In genomic region chr17:80765204-80765603, GRCm38 (mm10) we compare ENCODE assay signal across 18 mouse cellular contexts. TPM values are rescaled to one million over a fixed set of nuclear protein-coding genes. Genes with fewer than 3 reads are reported as not detected.
A peak's percentile ranks its signal among the peaks of the same experiment; 100 is the strongest.
DNase-seq lines count a peak whose midpoint lies in the region; ATAC-seq and TF ChIP-seq lines count a peak whose summit lies in the region.
"Had no signal": no experiment of that assay in that cellular context is flagged by ENCODE, and none has a peak within 500 bp of the region (broad histone marks: within the 10 kb centered on the region; RNA-seq: fewer than 3 reads in every experiment).

No protein-coding gene starts in this region.

- H3K4me3 ChIP-seq in intestine, postnatal 0 days (ENCODE audit: low read depth, low read length), result no peak overlapping the region
- no peak overlapping the region for H3K4me3 ChIP-seq in gastrocnemius, adult 2 months
- H3K4me3 ChIP-seq: erythroblast, embryonic 14.5 days; forebrain, embryonic 15.5 days; hindbrain, embryonic 10.5 days; liver, embryonic 13.5 days; midbrain, embryonic 13.5 days had no signal

- H3K27me3 ChIP-seq in intestine, postnatal 0 days (replicated peaks; ENCODE audit: control insufficient read depth, insufficient read depth, low read length), result no peaks in the 10 kb centered on the region
- H3K27me3 ChIP-seq: forebrain, embryonic 15.5 days; liver, embryonic 13.5 days; midbrain, embryonic 13.5 days had no signal

- intact Hi-C loops in gastrocnemius, adult 2 months (cut with DNase I), result no loop called here

- H3K27ac ChIP-seq in intestine, postnatal 0 days (ENCODE audit: low read depth, low read length), result no peak overlapping the region
- H3K27ac ChIP-seq in gastrocnemius, adult 2 months, result no peak overlapping the region
- H3K27ac ChIP-seq: forebrain, embryonic 15.5 days; hindbrain, embryonic 10.5 days; liver, embryonic 13.5 days; macrophage; midbrain, embryonic 13.5 days had no signal

- no peak for TF ChIP-seq CTCF in intestine, postnatal 0 days (IDR thresholded peaks at IDR 0.05; ENCODE audit: low read depth)
- no peak for TF ChIP-seq CTCF in gastrocnemius, adult 2 months (IDR thresholded peaks at IDR 0.05)

- H3K4me1 ChIP-seq in intestine, postnatal 0 days (replicated peaks; ENCODE audit: control insufficient read depth, insufficient read depth, low read length), result no peaks in the 10 kb centered on the region; the same call in 1 of the 2 replicates
- H3K4me1 ChIP-seq: hindbrain, embryonic 10.5 days had no signal

- H3K9ac ChIP-seq in intestine, postnatal 0 days (ENCODE audit: low read depth, low read length), result no peak overlapping the region
- H3K9ac ChIP-seq: forebrain, embryonic 15.5 days; liver, embryonic 13.5 days; midbrain, embryonic 13.5 days had no signal

- peak; percentile 49; the same call in 1 of the 2 replicates for ATAC-seq in intestine, postnatal 0 days
- ATAC-seq: forebrain, embryonic 15.5 days; midbrain, embryonic 13.5 days had no signal

- no peaks in the 10 kb centered on the region for H3K9me3 ChIP-seq in intestine, postnatal 0 days (ENCODE audit: control insufficient read depth)
- H3K9me3 ChIP-seq: forebrain, embryonic 15.5 days; liver, embryonic 13.5 days; midbrain, embryonic 13.5 days had no signal

- no peak overlapping the region for H3K4me2 ChIP-seq in intestine, postnatal 0 days (replicated peaks; ENCODE audit: low read depth)
- H3K4me2 ChIP-seq: forebrain, embryonic 15.5 days; liver, embryonic 13.5 days; midbrain, embryonic 13.5 days had no signal

- peak; percentile 45 for DNase-seq in embryo, embryonic 11 days
- no peak for DNase-seq in embryo, embryonic 9.5 days (ENCODE audit: extremely low spot score)
- peak; percentile 94 for DNase-seq in 3T3-L1 (ENCODE audit: low read depth, low spot score)
- peak; percentile 50 for DNase-seq in brain, adult 2 months (ENCODE audit: low read depth, low spot score)
- no peak for DNase-seq in gastrocnemius, adult 2 months
- DNase-seq in heart, adult 11 months, result no peak
- DNase-seq in right cerebral cortex, adult 2 months (ENCODE audit: low spot score in 2 of 2), result no peak
- DNase-seq: cerebellum, postnatal 10 days; kidney, postnatal 14 days; layer of hippocampus, adult 9-11 months; liver, embryonic 13.5 days; right cerebral cortex, postnatal 25 days had no signal

- WGBS in intestine, postnatal 0 days, result 41% methylated on average over 2 of the region's 2 CpGs

- no peaks in the 10 kb centered on the region for H3K36me3 ChIP-seq in intestine, postnatal 0 days (ENCODE audit: control insufficient read depth, insufficient read depth)
- H3K36me3 ChIP-seq: forebrain, embryonic 15.5 days; hindbrain, embryonic 10.5 days; liver, embryonic 13.5 days; midbrain, embryonic 13.5 days had no signal

RNA-seq across cellular contexts. Expression of gene Map4k3, which starts 36.9 kb away (rescaled TPM):
- 13.5 and 13.8 TPM in 2 replicates for polyA plus RNA-seq in intestine, postnatal 0 days (2015; fragmentation: Nextera tagmentation; extraction: Ambion mirVana)
- total RNA-seq in gastrocnemius, adult 2 months (2021), result 10 to 100 TPM; 11.9 to 17.5 TPM
- polyA plus RNA-seq: erythroblast, embryonic 14.5 days had no signal

Comparison
In these comparisons a context has a peak if more than half of its experiments do, and no peak if none do; other contexts are left out.
1. DNase-seq: peak in embryo, embryonic 11 days (single experiment), 3T3-L1 (single experiment) and brain, adult 2 months (single experiment); none in embryo, embryonic 9.5 days (single experiment), gastrocnemius, adult 2 months (single experiment), heart, adult 11 months (single experiment) and right cerebral cortex, adult 2 months (0 of 2).